Mouse (Mus musculus) Patski (cell line): ENCODE measurements around the gene Dapk3. TPM values are rescaled to one million over a fixed set of nuclear protein-coding genes. Genes with fewer than 3 reads are reported as not detected.
"Not testable (repeated sequence)": the region's sequence is repeated elsewhere in the genome, so short reads cannot be mapped to it uniquely, and the experiment has no call there.

Experiments used
- ATAC-seq: fragments of 100-300 bp; one replicate; pipeline ENCODE4 v1.8.0; 2021
- CTCF ChIA-PET: fragments of 350-600 bp; sonication (Branson Sonifier 250); formaldehyde crosslinking; loops from one replicate; lab custom pipeline; 2022; ENCODE audit warnings: inconsistent platforms; lab: Charles Lee
- POLR2A ChIA-PET: fragments of 350-600 bp; sonication (Branson Sonifier 250); formaldehyde crosslinking; loops from one replicate; lab custom pipeline; 2022; ENCODE audit warnings: antibody characterized with exemption, inconsistent platforms; lab: Charles Lee
- DNase-seq: peaks from one replicate; pipeline ENCODE4 v3.0.0-alpha.2; 2011; ENCODE audit warnings: low read depth, low spot score
- H3K27me3 ChIP-seq: fragments of 371-371 bp; one replicate; pipeline ENCODE4 v1.5.1; 2021
- CTCF ChIP-seq: fragments of 100-300 bp; IDR thresholded peaks from one replicate; pipeline ENCODE4 v1.5.1; 2021
- in situ Hi-C: fragments of 300-500 bp; cut with MboI; formaldehyde crosslinking; loops from 3 replicates; pipeline ENCODE4 v1.11.1; 2018; ENCODE audit warnings: low pct_unique_long_range_greater_than_20kb, mixed read lengths
- polyA plus RNA-seq: library from polyadenylated mRNA; unstranded; gene quantifications from one replicate; pipeline ENCODE4 v1.2.3, GENCODE M21; 2021

Dapk3 gene
- polyA plus RNA-seq, 1 experiment from 2014 or later, result 82.0 TPM

DNA sequence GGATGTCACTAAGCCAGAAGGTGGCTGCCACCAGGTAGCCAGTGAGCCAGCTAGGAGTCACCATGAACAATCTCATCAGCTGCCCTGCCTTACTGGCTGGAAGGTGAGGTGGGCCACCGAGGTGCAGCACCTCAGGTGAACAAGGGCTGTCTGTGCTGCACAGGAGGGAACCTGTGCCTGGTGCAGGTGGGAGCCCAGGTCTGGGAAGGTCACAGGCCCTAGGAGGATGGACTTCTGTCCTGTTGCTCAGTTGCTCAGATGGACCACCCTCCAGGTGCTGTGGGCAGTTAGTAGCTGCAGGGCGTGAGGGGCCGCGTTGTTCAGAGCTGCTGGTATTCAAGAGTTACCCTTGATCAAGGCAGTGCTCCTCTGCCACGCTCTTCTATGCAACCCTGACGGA, 34.0 kb downstream of the Dapk3 start:
- ChIA-PET CTCF (interaction anchor here (0.9 to 4.8 kb wide), 7 partner anchors 9 to 27 kb away, joined by 3 to 23 read pairs (median 17); no protein-coding TSS in a partner anchor), POLR2A (interaction anchor here (0.5 to 2.2 kb wide), 4 partner anchors 8 to 46 kb away, joined by 3 to 4 read pairs (median 4); partner anchors contain the start of gene Zfr2)
- TF ChIP-seq CTCF, result no peak
- in situ Hi-C loops, result no loop called here
- DNase-seq (no peak), ATAC-seq (no peak)
- H3K27me3 ChIP-seq, result no peaks in the 10 kb centered on the region

GRCm38 (mm10) chr10:81217267-81217666, 34.5 kb downstream of the Dapk3 start:
- ChIA-PET POLR2A (interaction anchor here (0.8 to 2.2 kb wide), 3 partner anchors 9 to 22 kb away, joined by 3 to 4 read pairs (median 4); partner anchors contain the start of gene Zfr2), CTCF (interaction anchor here (0.6 to 4.8 kb wide), 13 partner anchors 8 to 26 kb away, joined by 3 to 23 read pairs (median 6); partner anchors contain the start of gene Nmrk2)
- DNase-seq, in situ Hi-C loops, H3K27me3 ChIP-seq, ATAC-seq: not testable (repeated sequence)

GRCm38 (mm10) chr10:81217964-81218363, 35.2 kb downstream of the Dapk3 start:
- in situ Hi-C loops, result no loop called here
- DNase-seq, result no peak
- ChIA-PET POLR2A (interaction anchor here (0.9 to 2.2 kb wide), 3 partner anchors 10 to 26 kb away, joined by 3 to 4 read pairs (median 4); no protein-coding TSS in a partner anchor), CTCF (interaction anchor here (0.6 to 4.8 kb wide), 12 partner anchors 8 to 26 kb away, joined by 3 to 23 read pairs (median 6); partner anchors contain the start of gene Nmrk2)
- no peaks in the 10 kb centered on the region for H3K27me3 ChIP-seq
- peak; percentile 73 for ATAC-seq
- no peak for TF ChIP-seq CTCF

DNA sequence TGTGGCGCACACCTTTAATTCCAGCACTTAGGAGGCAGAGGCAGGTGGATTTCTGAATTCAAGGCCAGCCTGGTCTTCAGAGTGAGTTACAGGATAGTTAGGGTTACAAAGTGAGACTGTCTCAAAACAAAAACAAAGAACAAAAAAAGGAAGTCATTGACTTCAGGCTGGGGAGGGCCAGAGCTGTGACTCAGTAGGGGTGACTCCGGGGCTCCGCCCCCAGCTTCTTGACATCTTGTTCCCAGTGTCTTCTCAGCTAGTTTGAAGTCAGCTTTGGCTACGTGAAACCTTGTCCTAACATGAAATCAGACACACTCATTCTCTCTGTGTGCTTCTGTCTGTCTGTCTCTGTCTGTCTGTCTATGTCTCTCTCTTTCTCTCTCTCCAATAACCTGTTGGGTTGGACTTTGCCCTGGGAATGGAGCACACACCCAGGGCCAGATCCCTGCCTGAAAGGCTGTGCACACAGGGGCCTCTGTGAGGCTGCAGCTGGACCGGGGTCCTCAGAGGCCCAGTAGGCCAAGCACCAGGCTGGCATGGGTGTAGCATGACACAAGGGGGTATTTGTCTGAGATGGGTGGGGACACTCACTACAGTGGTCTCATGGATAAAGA, 38.7 kb downstream of the Dapk3 start:
- DNase-seq, result no peak
- in situ Hi-C loops, result no loop called here
- POLR2A ChIA-PET, result no interaction called here
- CTCF ChIA-PET, result interaction anchor here (1.6 kb wide), 1 partner anchor 37 kb away, joined by 4 read pairs; no protein-coding TSS in a partner anchor
- ATAC-seq, result no peak
- TF ChIP-seq CTCF, result no peak
- H3K27me3 ChIP-seq, result no peaks in the 10 kb centered on the region

GRCm38 (mm10) chr10:81223731-81224130, 40.9 kb downstream of the Dapk3 start:
- ChIA-PET CTCF (interaction anchor here (0.9 to 3.2 kb wide), 3 partner anchors 25 to 96 kb away, joined by 3 to 8 read pairs (median 7); no protein-coding TSS in a partner anchor), POLR2A (interaction anchor here (1.3 to 1.4 kb wide), 2 partner anchors 10 to 30 kb away, joined by 3 to 8 read pairs; no protein-coding TSS in a partner anchor)
- in situ Hi-C loops, DNase-seq, H3K27me3 ChIP-seq, ATAC-seq: not testable (repeated sequence)

DNA sequence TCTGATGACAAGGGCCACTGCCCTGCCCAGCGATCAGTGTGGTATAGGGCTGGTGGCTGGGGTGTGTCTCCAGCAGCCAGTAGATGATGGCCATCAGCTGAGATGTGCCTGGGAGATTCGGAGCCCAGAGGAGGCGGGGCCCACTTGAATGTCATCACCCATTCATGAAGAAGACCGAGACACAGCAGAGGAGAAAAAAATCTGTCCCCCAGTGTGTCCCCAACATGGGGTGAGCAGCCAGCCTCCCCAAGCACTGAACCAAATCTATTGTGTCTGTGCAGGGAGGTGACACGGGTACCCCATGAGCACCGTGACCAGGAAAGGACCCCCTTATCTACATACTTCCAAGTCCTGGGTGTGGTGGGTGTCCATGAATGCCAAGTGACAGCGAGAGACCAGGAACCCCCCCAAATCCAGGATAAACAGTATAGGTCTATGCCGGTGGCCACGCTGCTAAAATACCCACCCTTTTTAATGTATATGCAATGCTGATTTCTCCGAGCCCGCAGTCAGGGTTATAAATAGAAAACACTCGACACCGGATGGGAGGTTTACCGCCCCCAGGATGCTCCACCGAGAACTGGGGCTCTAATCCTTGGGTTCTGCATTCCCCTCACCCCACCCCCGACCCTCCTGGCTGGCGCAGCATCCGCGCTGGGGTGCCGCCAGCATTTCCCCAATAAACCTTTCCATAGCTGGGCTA, 47.1 kb downstream of the Dapk3 start:
- H3K27me3 ChIP-seq, result peaks cover 2% of the 10 kb centered on the region
- DNase-seq (no peak), ATAC-seq (no peak)
- POLR2A ChIA-PET, result interaction anchor here (1.1 kb wide), 1 partner anchor 19 kb away, joined by 3 read pairs; no protein-coding TSS in a partner anchor
- no peak for TF ChIP-seq CTCF
- CTCF ChIA-PET, result no interaction called here
- in situ Hi-C loops, result no loop called here

GRCm38 (mm10) chr10:81230438-81231332, 47.9 kb downstream of the Dapk3 start, which contains the start of gene Atcay:
Gene Atcay, minus strand, starts transcription at chr10:81230833.
- ATAC-seq (no peak), DNase-seq (no peak)
- POLR2A ChIA-PET, result interaction anchor here (1.1 to 1.5 kb wide), 2 partner anchors 20 to 38 kb away, joined by 3 to 4 read pairs; no protein-coding TSS in a partner anchor
- in situ Hi-C loops, result no loop called here
- no peak for TF ChIP-seq CTCF
- peaks cover 2% of the 10 kb centered on the region for H3K27me3 ChIP-seq
- CTCF ChIA-PET, result no interaction called here

DNA sequence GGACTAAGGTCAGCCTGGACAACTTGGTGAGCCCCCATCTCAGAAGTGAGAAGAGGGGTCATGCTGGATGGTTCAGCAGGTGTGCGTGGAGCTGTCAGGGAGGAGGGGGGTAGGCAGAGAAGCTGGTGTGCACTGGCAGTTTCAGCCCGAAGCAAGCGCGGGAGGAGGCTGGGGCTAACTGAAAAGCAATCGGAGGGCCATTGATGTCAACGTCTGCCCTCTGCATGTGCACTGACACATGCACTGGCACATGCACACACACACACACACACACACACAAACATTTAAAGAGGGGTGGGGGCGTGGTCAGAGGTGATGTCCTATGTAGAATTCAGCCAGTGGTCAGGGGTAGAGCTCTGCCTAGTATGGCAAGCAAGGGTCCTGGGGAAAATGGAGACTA, 48.6 kb downstream of the Dapk3 start:
- TF ChIP-seq CTCF, result no peak
- peaks cover 2% of the 10 kb centered on the region for H3K27me3 ChIP-seq
- POLR2A ChIA-PET, result interaction anchor here (0.6 to 1.5 kb wide), 3 partner anchors 21 to 1091 kb away, joined by 3 to 5 read pairs (median 4); no protein-coding TSS in a partner anchor
- ATAC-seq, result no peak
- in situ Hi-C loops, result no loop called here
- no peak for DNase-seq
- CTCF ChIA-PET, result no interaction called here

GRCm38 (mm10) chr10:81232580-81233225, 49.9 kb downstream of the Dapk3 start, which contains the start of gene Zfr2:
Gene Zfr2, plus strand, starts transcription at chr10:81233155.
- DNase-seq (peak; percentile 57), ATAC-seq (peak; percentile 83)
- ChIA-PET CTCF (no interaction called here), POLR2A (interaction anchor here (0.6 to 0.9 kb wide), 2 partner anchors 15 to 1535 kb away, joined by 3 to 7 read pairs; no protein-coding TSS in a partner anchor)
- no peak for TF ChIP-seq CTCF
- H3K27me3 ChIP-seq, result peaks cover 2% of the 10 kb centered on the region
- in situ Hi-C loops, result no loop called here
